Mouse (Mus musculus): ENCODE data around the gene Itk.
"Not testable (repeated sequence)": the region's sequence is repeated elsewhere in the genome, so short reads cannot be mapped to it uniquely, and the experiment has no call there.

Itk gene

DNA sequence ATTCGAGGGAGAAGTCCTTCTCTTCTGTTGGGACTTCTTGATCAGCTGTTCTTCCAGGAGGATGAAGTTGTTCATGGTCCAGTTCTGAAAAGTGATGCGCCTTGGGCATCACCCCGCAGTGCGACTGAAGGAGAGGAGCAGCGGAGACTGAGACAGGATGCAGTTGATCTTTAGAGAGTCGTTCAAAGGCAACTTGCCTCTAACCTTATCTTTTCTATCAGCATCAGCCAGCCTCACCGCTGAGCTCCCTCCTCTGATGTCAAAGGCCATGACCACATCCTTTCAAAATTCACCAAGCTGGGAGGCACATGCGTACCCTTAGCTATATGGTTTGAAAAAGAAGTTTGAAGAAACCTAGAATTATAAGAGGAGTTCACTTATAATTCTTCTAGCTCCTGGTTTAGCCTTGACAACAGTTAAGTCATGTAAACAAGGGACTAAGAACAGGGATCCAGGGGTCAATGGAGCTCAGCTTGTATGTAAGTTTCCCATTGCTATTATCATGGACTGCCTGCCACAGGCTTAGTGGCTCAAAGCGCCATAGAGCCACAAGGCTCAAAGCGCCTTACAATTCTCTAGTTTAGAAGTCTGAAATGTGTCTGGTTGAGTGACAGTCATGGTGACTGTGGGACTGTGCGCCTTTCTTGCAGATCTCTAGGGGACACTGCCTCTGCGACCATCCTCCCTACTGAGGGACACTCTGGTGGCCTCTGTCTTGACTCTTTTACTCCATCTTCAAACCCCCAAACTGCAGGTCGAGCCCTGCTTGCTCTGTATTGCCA, at the start of gene Itk:
TSS of gene Itk (minus strand) at position 180 of the 782 bp plus-strand sequence.
- peak; percentile 66 to 83 for DNase-seq

DNA sequence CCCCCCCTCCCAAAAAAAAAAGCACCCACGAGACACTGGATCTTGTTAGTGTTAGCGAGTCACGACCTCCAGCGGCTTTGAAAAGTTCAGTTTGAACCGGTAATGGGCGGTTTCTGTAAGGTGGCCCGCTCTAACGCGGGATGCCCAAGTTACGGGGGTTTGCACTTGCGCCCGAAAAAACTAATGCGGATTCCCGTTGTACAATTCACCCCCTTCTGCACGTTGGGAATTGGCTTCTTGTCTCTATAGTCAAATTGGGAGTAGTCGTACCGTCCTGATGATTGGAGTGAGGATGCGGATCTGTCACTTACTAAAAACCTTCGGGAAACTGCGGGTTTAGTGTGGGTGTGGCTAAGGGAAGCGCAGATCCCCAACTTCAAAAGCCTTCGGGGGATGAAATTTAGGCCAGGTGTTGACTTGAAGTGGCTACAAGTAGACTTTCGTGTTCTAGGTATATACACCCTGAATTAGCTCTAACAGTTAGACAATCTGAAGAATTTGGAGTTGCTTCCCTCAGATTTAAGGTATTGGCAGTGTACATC, 48.2 kb upstream of the Itk start:
- DNase-seq, result peak in 1 of 2 experiments; percentile 19

DNA sequence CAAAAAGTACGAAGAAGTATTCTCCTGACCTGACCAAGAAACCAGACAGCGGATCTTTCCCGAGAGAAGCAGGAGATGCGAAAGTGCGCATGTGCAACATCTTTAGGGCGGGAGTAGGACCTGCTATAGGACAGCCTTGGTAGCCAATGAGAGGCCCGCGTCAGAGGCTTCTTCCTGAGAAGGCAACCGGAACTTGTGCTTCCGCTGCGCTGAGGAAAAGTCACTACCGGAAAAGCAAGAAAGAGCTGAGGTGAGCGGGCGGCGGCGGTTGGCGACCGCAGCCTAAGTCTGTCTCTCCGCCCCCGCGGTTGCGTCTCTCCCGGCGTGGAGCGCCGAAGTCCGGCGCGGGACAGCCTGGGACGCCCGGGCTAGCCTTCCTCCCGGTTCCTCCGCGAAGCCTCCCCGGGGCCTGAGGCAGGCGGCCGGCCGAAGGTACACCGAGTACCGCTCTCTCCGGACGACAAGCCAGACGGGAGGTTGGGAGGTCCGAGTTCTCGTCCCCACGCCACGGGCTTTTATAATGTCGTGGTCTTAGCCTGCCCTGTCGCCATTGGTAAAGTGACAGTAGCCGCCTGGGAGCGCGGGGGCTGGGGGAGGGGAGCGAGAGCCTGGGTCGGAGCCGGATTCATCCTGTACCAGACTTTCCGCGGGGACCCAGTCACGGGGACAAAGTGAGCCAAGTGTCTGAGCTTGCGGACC, 47.6 kb upstream of the Itk start, which contains the start of gene Med7:
TSS of gene Med7 (plus strand) at position 166 of the 699 bp plus-strand sequence.
- peak; percentile 94 to 97 for DNase-seq

DNA sequence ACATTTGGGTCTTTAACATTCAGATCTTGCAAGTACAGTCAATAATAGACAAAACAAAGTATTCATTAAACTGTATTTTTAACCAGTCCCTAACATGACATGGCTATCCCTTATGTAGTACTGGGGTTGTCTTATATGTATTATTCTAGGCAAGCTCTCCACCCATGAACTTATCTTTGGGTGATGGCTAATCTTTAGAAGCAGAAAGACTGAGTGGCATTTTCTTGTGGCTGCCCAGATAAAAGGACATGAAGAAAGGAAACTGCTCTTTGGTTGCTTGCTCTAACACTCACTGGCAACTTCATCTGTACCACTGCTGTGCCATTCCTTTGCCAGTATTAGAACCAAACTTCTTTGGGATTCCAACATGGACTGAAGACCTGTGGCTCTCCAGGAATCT, 46.0 kb upstream of the Itk start:
- DNase-seq, result no peak

- DNase-seq, result peak; percentile 48 to 70
Measured at GRCm38 (mm10) chr11:46431129-46431528, 41.8 kb upstream of the Itk start.

DNA sequence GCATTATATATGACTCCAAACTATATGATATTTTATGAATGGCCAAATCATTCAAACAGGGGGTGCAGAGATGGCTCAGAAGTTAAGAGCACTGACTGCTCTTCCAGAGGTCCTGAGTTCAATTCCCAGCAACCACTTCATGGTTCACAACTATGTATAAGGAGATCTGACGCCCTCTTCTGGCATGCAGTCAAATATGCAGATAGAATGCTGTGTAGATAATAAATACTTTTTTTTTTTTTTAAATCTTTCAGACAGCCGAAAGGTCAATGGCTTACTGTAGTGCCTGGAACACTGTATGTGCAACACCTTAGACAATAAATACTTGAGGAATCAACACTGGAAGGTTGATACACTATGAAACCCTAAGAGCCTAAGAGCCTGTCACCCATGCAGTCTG, 40.8 kb upstream of the Itk start:
- no peak for DNase-seq

GRCm38 (mm10) chr11:46428131-46428530, 38.8 kb upstream of the Itk start:
- not testable (repeated sequence) for DNase-seq

- DNase-seq, result peak in 1 of 2 experiments; percentile 70
Measured at GRCm38 (mm10) chr11:46421086-46421888, 32.0 kb upstream of the Itk start.

GRCm38 (mm10) chr11:46418860-46419259, 29.5 kb upstream of the Itk start:
- DNase-seq, result no peak

DNA sequence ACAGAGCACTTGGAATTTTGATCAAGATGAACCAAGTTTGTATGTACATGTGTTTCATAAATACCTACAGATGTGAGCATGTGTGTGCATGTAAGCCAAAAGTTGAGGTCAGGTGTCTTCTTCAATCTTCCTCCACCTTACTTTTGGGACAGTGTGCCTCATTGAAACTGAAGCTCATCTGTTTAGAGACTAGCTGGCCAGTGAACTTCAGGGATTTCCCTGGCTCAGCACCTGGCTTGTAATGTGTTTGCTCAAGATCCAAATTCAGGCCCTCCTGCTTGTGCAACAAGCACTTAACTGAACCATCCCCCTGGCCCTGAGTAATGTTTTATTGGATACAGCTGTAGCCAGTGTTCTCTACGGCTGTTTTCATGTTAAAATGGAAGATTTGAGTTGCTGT, 29.1 kb upstream of the Itk start:
- no peak for DNase-seq

DNA sequence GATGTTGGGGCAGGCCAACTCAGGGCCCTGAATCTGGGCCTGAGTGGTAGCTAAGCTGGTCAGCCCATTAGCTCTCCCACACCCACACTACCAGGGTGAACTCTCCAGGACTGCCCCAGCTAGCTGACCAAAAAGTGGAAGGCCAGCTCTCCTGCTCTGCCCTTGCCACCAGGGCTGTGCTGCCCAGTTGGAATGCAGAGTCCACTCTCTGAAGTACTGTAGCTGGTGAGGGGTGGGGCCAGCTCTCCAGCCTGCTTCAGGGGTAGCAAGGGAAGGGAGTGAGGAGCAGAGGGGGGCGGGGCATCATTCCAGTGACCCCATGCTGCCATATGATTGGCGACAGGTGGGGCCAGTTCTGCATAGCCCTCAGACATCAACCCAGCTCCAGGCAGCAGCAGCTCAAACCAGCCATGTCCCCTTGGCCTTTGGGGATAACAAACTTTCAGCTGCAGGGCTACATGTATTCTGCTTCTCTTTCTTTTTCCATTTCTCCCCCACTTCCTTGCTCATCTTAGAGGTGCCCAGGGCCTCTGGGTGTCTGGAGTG, 20.8 kb upstream of the Itk start:
- no peak for DNase-seq

DNA sequence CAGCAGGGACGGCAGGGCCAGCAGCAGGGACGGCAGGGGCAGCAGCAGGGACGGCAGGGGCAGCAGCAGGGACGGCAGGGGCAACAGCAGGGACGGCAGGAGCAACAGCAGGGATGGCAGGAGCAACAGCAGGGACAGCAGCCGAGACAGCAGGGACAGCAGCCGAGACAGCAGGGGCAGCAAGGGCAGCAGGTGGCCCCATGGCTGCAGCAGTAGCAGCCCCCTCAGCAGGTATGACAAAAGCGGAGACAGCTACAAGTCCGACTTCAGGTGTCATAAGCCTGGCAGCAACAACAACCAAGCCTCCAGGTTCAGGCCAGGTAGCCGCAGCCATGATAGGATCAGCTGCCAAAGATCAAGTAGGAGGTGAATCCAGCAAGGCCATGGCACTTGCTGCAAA, 17.4 kb upstream of the Itk start:
- no peak for DNase-seq

DNA sequence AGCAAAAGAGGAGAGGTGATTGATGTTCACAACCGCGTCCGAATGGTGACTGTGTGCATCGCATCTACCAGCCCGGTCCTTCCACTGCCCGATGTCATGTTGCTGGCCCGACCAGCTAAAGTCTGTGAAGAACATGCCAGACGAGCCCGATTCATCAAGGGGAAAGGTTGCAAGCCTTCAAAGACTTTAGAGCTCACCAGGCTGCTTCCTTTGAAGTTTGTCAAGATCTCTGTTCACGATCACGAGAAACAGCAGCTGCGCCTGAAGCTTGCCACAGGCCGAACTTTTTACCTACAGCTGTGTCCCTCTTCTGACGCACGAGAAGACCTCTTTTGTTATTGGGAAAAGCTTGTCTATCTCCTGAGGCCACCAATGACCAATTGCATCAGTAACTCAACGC, 15.7 kb upstream of the Itk start:
- peak; percentile 37 to 72 for DNase-seq

DNA sequence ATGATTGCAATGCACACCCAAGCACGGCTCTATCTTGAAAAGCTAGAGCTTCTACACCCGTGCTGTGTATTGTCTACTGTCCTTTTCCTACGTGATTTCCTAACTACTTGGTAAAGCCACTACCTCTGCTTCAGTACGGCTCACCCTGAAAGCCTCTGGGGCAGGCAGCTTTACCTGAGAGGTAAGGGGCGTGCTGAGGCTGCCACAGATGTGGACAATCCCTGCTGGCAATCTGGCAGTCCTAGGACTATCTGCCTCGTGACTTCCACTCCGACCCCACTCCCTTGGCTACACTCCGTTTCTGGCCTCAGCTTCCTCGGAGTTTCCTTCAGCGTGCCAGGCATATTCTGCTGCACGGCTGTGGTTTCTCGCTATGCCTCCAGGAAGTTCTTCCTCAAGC, 12.2 kb upstream of the Itk start:
- no peak for DNase-seq

DNA sequence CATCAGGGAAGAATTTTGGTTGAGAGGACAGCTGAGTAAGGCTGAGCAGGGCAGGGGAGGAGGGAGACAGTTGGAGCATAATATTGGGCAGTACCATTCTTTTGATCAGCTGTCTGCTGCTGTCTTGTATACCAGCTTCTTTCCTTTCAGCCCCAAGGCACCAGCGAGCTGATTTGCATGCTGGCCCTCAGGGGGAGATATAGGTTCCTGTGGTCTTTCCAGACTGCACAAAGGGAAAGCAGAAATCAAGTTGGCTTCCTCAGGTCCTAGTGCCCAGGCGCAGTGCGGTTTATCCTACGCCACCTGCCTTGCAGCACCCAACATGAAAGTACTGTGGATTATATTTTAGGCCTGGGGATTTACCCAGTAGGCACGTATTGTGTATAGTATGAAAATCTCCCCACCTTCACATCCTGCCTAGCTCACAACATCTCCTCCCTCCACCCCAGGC, 9.6 kb upstream of the Itk start:
- peak in 1 of 2 experiments; percentile 68 for DNase-seq

- DNase-seq, result no peak
Measured at GRCm38 (mm10) chr11:46398473-46398872, 9.2 kb upstream of the Itk start.

DNA sequence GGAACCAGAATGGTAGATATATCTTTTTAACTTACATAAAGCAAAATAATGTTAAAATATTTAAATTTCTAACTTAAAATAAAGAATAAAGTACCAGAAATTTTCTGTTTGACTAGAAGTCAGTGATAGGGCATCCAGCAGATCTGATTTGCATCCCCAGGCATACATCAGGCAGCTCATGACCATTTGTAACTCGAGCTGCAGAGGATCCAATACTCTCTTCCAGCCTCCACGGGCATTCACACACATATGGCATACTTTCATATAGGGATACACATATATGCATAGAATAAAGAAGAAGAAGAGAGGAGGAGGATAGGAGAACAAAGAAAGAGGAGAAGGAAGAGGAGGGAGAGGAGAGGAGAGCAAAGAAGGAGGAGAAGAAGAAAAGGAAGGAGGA, 8.6 kb upstream of the Itk start:
- DNase-seq, result no peak

DNA sequence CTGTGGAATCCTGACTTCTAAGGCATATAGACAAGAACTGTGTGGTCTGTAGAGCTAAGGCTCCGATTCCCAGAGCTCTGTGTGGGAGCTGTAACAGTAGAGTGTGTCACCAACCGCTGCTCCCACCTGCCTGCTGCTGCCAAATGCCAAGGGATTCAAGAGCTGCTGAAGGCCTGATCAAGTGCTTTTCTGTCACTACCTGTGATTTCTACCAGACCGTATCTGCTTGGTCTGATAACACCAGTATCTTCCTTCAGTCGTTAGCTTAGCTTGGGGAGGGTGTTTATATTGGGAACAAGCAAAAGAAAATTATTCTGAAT, 7.5 kb upstream of the Itk start:
- no peak for DNase-seq

- peak; percentile 39 to 63 for DNase-seq
Measured at GRCm38 (mm10) chr11:46396167-46396859, 7.0 kb upstream of the Itk start, which contains the start of gene Fam71b. Fam71b (plus strand) TSS chr11:46396559.

DNA sequence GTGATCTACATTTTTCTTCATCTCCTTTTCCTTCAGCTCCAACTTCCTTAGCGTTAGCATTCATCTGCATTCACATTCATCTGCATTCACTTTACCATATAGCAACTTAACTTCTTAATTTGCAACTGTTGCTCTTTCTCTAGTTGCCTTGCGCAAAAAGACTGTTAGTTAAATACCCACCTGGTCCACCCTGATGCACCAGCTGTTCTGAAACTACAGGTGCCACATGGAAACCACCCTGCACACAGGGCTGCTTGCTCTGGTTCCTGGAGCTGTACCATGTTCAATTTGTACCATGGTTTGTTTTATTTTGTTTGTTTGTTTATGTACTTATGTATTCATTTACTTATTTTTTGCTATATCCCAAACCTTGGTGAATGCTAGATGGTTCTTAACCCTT, 6.4 kb upstream of the Itk start:
- peak in 1 of 2 experiments; percentile 67 for DNase-seq

GRCm38 (mm10) chr11:46395088-46395487, 5.8 kb upstream of the Itk start:
- no peak for DNase-seq

DNA sequence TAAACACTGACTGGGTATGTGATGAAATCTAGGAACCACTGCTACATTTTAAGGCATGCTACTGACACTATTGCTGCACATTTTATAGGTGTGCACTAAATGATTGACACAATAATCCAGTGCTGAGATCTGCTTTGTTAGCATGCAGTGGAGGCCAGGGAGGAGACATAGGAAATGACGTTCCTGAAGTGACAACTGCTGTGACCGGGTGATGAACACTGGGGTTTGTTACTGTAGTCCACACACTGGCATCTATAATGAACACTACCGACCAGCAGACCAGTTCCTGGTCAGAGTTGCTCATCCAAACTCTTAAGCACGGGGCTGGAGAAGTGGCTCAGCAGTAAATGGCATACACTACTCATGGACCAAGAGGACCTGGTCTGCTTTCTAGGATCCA, 4.1 kb upstream of the Itk start:
- no peak for DNase-seq

All from thymus, adult 18-20 months (tissue).